Mouse (Mus musculus) gastrocnemius, postnatal 36 days (tissue): ENCODE measurements around the gene Olfr881. TPM values are rescaled to one million over a fixed set of nuclear protein-coding genes. Genes with fewer than 3 reads are reported as not detected.

Source experiments
- DNase-seq, 2 experiments: peaks; one replicate each; pipeline ENCODE4 v3.0.0; 2022
- intact Hi-C: fragments of 180-260 bp; cut with DNase I; formaldehyde crosslinking; loops from one replicate; pipeline ENCODE4 v1.15.1; 2025
- long read RNA-seq, 2 experiments: library from polyadenylated mRNA; stranded (forward); transcript quantifications; one replicate each; pipeline ENCODE4 v2.0.0; 2021
- total RNA-seq, 2 experiments: library from RNA; stranded (reverse); gene quantifications; 2 replicates each; pipeline ENCODE4 v1.2.3; 2021

Olfr881 gene
- total RNA-seq, result not detected
- long read RNA-seq, experiment 1, result 0 reads
- long read RNA-seq, experiment 2, result 0 reads

GRCm38 (mm10) chr9:37991525-37991924, at the start of gene Olfr881:
Gene Olfr881, plus strand, starts transcription at chr9:37991825.
- DNase-seq, result no peak
- intact Hi-C loops, result no loop called here

DNA sequence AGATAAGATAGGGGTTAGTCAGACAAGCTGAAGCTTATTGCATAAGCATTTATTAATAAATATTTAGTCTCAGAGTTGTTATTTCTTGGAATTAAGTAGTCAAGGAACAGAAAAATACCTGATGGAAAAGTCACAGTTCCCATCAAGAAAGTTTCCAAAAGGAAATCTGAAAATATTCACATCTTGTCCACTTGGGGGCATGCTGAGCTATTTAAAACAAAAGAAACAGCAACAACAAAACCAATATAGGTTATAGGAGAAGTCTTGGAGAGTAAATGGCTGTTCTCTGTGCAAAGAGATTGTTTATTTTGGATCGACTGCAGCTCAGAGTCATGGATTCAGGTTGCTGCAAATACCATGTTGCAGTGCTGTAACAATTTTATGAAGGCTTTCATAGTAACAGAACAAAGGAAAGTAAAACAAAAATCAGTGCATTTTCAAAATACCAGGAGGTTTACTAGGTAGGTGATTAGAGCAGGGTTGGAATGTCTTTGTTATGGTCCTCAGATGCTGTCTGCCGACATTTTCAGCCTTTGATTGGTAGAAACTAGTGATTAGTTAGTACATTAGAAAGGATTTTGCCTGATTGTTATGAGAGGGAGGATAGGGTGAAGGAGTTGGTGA, 7.1 kb downstream of the Olfr881 start:
- intact Hi-C loops, result no loop called here
- DNase-seq, result no peak

DNA sequence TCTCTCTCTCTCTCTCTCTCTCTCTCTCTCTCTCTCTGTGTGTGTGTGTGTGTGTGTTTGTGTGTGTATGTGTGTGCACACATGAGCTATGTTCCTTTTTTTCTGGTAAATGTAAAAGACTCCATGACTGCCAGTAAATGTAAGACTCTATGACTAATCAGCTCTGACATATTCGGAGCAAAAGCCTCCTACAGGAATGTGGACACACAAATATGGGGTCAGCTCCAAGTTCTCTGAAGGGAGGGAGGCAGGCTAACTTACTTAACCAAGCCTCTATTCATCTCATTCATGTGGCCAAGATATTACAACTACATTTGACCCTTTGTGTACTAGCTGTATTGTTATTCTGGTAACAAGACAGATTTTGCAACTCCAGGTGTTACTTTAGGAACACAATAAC, 8.4 kb downstream of the Olfr881 start:
- intact Hi-C loops, result no loop called here
- no peak for DNase-seq

DNA sequence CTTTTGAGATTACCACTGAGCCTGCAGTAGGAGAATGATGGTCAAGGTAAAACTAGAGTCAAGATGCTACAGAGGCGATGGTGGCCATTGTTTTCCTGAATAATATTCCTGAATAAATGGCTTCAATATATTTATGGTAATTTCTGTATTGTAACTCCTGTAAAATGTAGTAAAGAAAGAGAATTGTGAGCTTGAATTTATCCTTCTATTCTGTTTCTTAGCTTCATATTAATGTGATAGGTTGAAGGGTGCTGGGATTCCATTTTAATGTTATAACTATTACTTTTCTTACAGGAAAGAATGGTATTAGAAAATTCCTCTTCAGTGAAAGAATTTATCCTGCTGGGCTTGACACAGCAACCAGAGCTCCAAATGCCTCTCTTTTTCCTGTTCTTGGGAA, 33.9 kb downstream of the Olfr881 start, which contains the start of gene Olfr883:
Gene Olfr883 (plus strand): TSS at position 301 of the 400 bp plus-strand sequence.
- DNase-seq, result no peak
- intact Hi-C loops, result no loop called here

Other genes starting within 250 kb of the Olfr881 start
- not detected for gene Olfr874, start 246.7 kb upstream of the Olfr881 start, total RNA-seq
- not detected for gene Olfr875, start 220.0 kb upstream of the Olfr881 start, total RNA-seq
- not detected for gene Olfr876, start 188.8 kb upstream of the Olfr881 start, total RNA-seq
- not detected for gene Olfr877, start 137.6 kb upstream of the Olfr881 start, total RNA-seq
- gene Olfr145, start 95.1 kb upstream of the Olfr881 start, total RNA-seq, result not detected
- not detected for gene Olfr878, start 74.0 kb upstream of the Olfr881 start, total RNA-seq
- gene Olfr883, start 34.0 kb downstream of the Olfr881 start, total RNA-seq, result not detected
- gene Olfr884, start 54.7 kb downstream of the Olfr881 start, total RNA-seq, result not detected
- gene Olfr885, start 69.5 kb downstream of the Olfr881 start, total RNA-seq, result not detected
- not detected for gene Olfr887, start 92.2 kb downstream of the Olfr881 start, total RNA-seq
- not detected for gene Olfr888, start 116.3 kb downstream of the Olfr881 start, total RNA-seq
- gene Olfr889, start 123.4 kb downstream of the Olfr881 start, total RNA-seq, result not detected
- gene Olfr890, start 150.7 kb downstream of the Olfr881 start, total RNA-seq, result not detected
- not detected for gene Olfr891, start 189.0 kb downstream of the Olfr881 start, total RNA-seq
- gene Olfr893, start 216.5 kb downstream of the Olfr881 start, total RNA-seq, result not detected
- not detected for gene Olfr894, start 226.2 kb downstream of the Olfr881 start, total RNA-seq